ENCODE assay signal across 9 mouse cellular contexts in genomic region chr16:33193649-33194048, GRCm38 (mm10). TPM values are rescaled to one million over a fixed set of nuclear protein-coding genes. Genes with fewer than 3 reads are reported as not detected.
DNase-seq lines count a peak whose midpoint lies in the region; ATAC-seq and TF ChIP-seq lines count a peak whose summit lies in the region.
"Had no signal": no experiment of that assay in that cellular context is flagged by ENCODE, and none has a peak within 500 bp of the region (broad histone marks: within the 10 kb centered on the region; RNA-seq: fewer than 3 reads in every experiment).

No protein-coding gene starts in this region.

- in situ Hi-C loops in CH12.LX (cut with MboI; ENCODE audit: low pct_ligation_motif_present, low pct_unique_long_range_greater_than_20kb, low sequenced_read_pairs): loop anchor here (10.0 to 25.0 kb wide), 2 partner anchors 541 to 769 kb away; partner anchors contain the start of gene Umps

- peak; percentile 64 to 92 for TF ChIP-seq CTCF in CH12.LX (conservative IDR thresholded peaks at IDR 0.05 in 1 of 2, IDR thresholded peaks at IDR 0.05 in 1 of 2; ENCODE audit: low read depth in 2 of 2, low read length in 2 of 2)

- intact Hi-C loops in left cerebral cortex, postnatal 14 days (cut with DNase I): no loop called here

- dilution Hi-C loops in CH12.LX (cut with MboI; ENCODE audit: extremely low pct_ligation_motif_present, extremely low pct_unique_long_range_greater_than_20kb, low sequenced_read_pairs): no loop called here

- no peak for TF ChIP-seq EP300 in CH12.LX (IDR thresholded peaks at IDR 0.05; ENCODE audit: low read length)

- H3K9ac ChIP-seq in hindbrain, embryonic 12.5 days: no peak overlapping the region
- no peak overlapping the region for H3K9ac ChIP-seq in CH12.LX (ENCODE audit: insufficient read depth, low read depth)

- H3K4me1 ChIP-seq in hindbrain, embryonic 10.5 days (replicated peaks): 0 out of 2 replicates have a peak, but pooled peaks cover 2% of the 10 kb centered on the region
- H3K4me1 ChIP-seq in hindbrain, embryonic 12.5 days: peaks cover 4% of the 10 kb centered on the region; the same call in 1 of the 2 replicates
- H3K4me1 ChIP-seq in CH12.LX (ENCODE audit: control insufficient read depth in 1 of 2, insufficient read depth in 2 of 2): peaks cover 0 to 3% of the 10 kb centered on the region in 2 experiments; a peak in 1 of 4 replicates

- no peak overlapping the region for H3K27ac ChIP-seq in hindbrain, embryonic 10.5 days
- no peak overlapping the region for H3K27ac ChIP-seq in hindbrain, embryonic 12.5 days
- no peak overlapping the region for H3K27ac ChIP-seq in CH12.LX (ENCODE audit: insufficient read depth, low read depth)

- H3K27me3 ChIP-seq in hindbrain, embryonic 10.5 days (ENCODE audit: insufficient read depth, poor library complexity, severe bottlenecking): no peaks in the 10 kb centered on the region
- no peaks in the 10 kb centered on the region for H3K27me3 ChIP-seq in hindbrain, embryonic 12.5 days
- no peaks in the 10 kb centered on the region for H3K27me3 ChIP-seq in CH12.LX (replicated peaks)
- H3K27me3 ChIP-seq: megakaryocyte, embryonic 14.5 days had no signal

- DNase-seq in hindbrain, embryonic 10.5 days (ENCODE audit: low spot score): peak; percentile 20
- DNase-seq in CH12.LX (ENCODE audit: extremely low read depth): peak; percentile 65
- DNase-seq in c-Kit-positive CD71-negative TER-119-negative erythroid progenitor cells, embryonic 14.5 days (ENCODE audit: low read depth): peak; percentile 32
- DNase-seq in forelimb bud, embryonic 11.5 days (ENCODE audit: low read depth, low spot score): peak; percentile 31
- DNase-seq in left cerebral cortex, postnatal 14 days (ENCODE audit: low spot score in 2 of 2): peak; percentile 68 to 71
- peak; percentile 35 to 45 for DNase-seq in natural killer cell, adult 2 months (ENCODE audit: low spot score in 2 of 2)
- no peak for DNase-seq in urinary bladder, adult 18-20 months (ENCODE audit: low spot score in 2 of 2)

- no peak for TF ChIP-seq POLR2A in CH12.LX (IDR thresholded peaks at IDR 0.05; ENCODE audit: low read depth, low read length)

- H3K79me2 ChIP-seq in CH12.LX (replicated peaks; ENCODE audit: control insufficient read depth, extremely low read depth, insufficient read depth, poor library complexity, severe bottlenecking): no peaks in the 10 kb centered on the region

- H3K36me3 ChIP-seq in hindbrain, embryonic 10.5 days: peaks cover 32% of the 10 kb centered on the region
- H3K36me3 ChIP-seq in hindbrain, embryonic 12.5 days: no peaks in the 10 kb centered on the region
- H3K36me3 ChIP-seq in CH12.LX (replicated peaks in 1 of 2; ENCODE audit: control insufficient read depth in 1 of 2, insufficient read depth in 1 of 2, low read length in 1 of 2): peaks cover 4 to 29% of the 10 kb centered on the region in 2 experiments

- H3K9me3 ChIP-seq in hindbrain, embryonic 10.5 days: no peaks in the 10 kb centered on the region
- no peaks in the 10 kb centered on the region for H3K9me3 ChIP-seq in hindbrain, embryonic 12.5 days (replicated peaks)
- H3K9me3 ChIP-seq in CH12.LX (replicated peaks; ENCODE audit: low read length): no peaks in the 10 kb centered on the region
- H3K9me3 ChIP-seq: megakaryocyte, embryonic 14.5 days had no signal

- no peak overlapping the region for H3K4me2 ChIP-seq in hindbrain, embryonic 12.5 days (replicated peaks)
- no peak overlapping the region for H3K4me2 ChIP-seq in CH12.LX (ENCODE audit: insufficient read depth, low read depth, poor library complexity, severe bottlenecking)

- WGBS in hindbrain, embryonic 10.5 days: 71% methylated on average over 2 of the region's 2 CpGs
- WGBS in hindbrain, embryonic 12.5 days: 62% methylated on average over 2 of the region's 2 CpGs

- no peak overlapping the region for H3K4me3 ChIP-seq in hindbrain, embryonic 10.5 days
- H3K4me3 ChIP-seq in hindbrain, embryonic 12.5 days: no peak overlapping the region
- no peak overlapping the region for H3K4me3 ChIP-seq in CH12.LX (replicated peaks in 1 of 3; ENCODE audit: low read depth in 2 of 3, low read length in 2 of 3, poor library complexity in 1 of 3)
- H3K4me3 ChIP-seq: megakaryocyte, embryonic 14.5 days had no signal

- peak; percentile 84 for TF ChIP-seq RAD21 in CH12.LX (IDR thresholded peaks at IDR 0.05; ENCODE audit: low read depth, low read length)

- ATAC-seq in hindbrain, embryonic 12.5 days (ENCODE audit: low FRiP score): no peak

TF ChIP-seq in CH12.LX, 34 proteins besides CTCF, POLR2A, EP300 and RAD21:
- TF ChIP-seq SMC3 (IDR thresholded peaks at IDR 0.05; ENCODE audit: low read depth, low read length) (peak; percentile 70), ZNF384 (IDR thresholded peaks at IDR 0.05; ENCODE audit: low read depth, low read length) (no peak), IRF4 (IDR thresholded peaks at IDR 0.05; ENCODE audit: low read depth, low read length) (peak; percentile 27; the same call in 1 of the 2 replicates)
TF ChIP-seq in CH12.LX: peak in this region for 2.

RNA-seq across cellular contexts. Expression of gene Osbpl11, which starts 8.8 kb away (rescaled TPM):
- polyA plus RNA-seq in hindbrain, embryonic 10.5 days (2016; fragmentation: Nextera tagmentation; extraction: Ambion mirVana): 23.2 and 24.0 TPM in 2 replicates
- 29.2 and 29.8 TPM in 2 replicates for polyA plus RNA-seq in hindbrain, embryonic 12.5 days (2016; fragmentation: Nextera tagmentation; extraction: Ambion mirVana)
- total RNA-seq in CH12.LX (2012; rRNA removed): 12.9 and 13.8 TPM in 2 replicates
- 10.5 and 10.8 TPM in 2 replicates for total RNA-seq in CH12.LX (2014; rRNA removed)
- 11.4 and 12.1 TPM in 2 replicates for polyA plus RNA-seq in CH12.LX (2012; ENCODE audit: insufficient read length, low read depth)
- 10 to 100 TPM; 16.6 to 22.5 TPM for total RNA-seq in left cerebral cortex, postnatal 14 days (2021)

RNA-seq across cellular contexts. Expression of gene Snx4, which starts 57.6 kb away (rescaled TPM):
- polyA plus RNA-seq in hindbrain, embryonic 10.5 days (2016; fragmentation: Nextera tagmentation; extraction: Ambion mirVana): 58.2 and 69.5 TPM in 2 replicates
- polyA plus RNA-seq in hindbrain, embryonic 12.5 days (2016; fragmentation: Nextera tagmentation; extraction: Ambion mirVana): 83.0 and 90.1 TPM in 2 replicates
- total RNA-seq in CH12.LX (2012; rRNA removed): 77.9 and 88.3 TPM in 2 replicates
- 168 and 183 TPM in 2 replicates for total RNA-seq in CH12.LX (2014; rRNA removed)
- polyA plus RNA-seq in CH12.LX (2012; ENCODE audit: insufficient read length, low read depth): 103 and 105 TPM in 2 replicates
- 10 to 100 TPM; 46.5 to 49.7 TPM for total RNA-seq in left cerebral cortex, postnatal 14 days (2021)

Comparison
In these comparisons a context has a peak if more than half of its experiments do, and no peak if none do; other contexts are left out.
1. DNase-seq: peak in hindbrain, embryonic 10.5 days (single experiment), CH12.LX (single experiment), c-Kit-positive CD71-negative TER-119-negative erythroid progenitor cells, embryonic 14.5 days (single experiment), forelimb bud, embryonic 11.5 days (single experiment), left cerebral cortex, postnatal 14 days (2 of 2) and natural killer cell, adult 2 months (2 of 2); none in urinary bladder, adult 18-20 months (0 of 2).